Mouse (Mus musculus) heart, embryonic 11.5 days (tissue): ENCODE results near the gene Cercam. TPM values are rescaled to one million over a fixed set of nuclear protein-coding genes. Genes with fewer than 3 reads are reported as not detected.
A peak's percentile ranks its signal among the peaks of the same experiment; 100 is the strongest.

Source experiments
- ATAC-seq: fragments of 200-750 bp; cut with Nextera tagmentation; replicated peaks from 2 replicates; pipeline ENCODE4 v1.8.0; 2017; ENCODE audit warnings: moderate library complexity; ENCODE audit not compliant: insufficient number of reproducible peaks, low FRiP score, low TSS enrichment
- H3K27ac ChIP-seq: fragments of 300-500 bp; sonication (generic); 2 replicates; pipeline ENCODE4 v1.5.1; 2014; ENCODE audit warnings: mild to moderate bottlenecking, low read depth, low read length
- H3K27me3 ChIP-seq: fragments of 300-500 bp; sonication (generic); 2 replicates; pipeline ENCODE4 v1.6.1; 2014; ENCODE audit warnings: mild to moderate bottlenecking, low read length, mixed read lengths; ENCODE audit not compliant: control insufficient read depth, insufficient read depth
- H3K36me3 ChIP-seq: fragments of 300-500 bp; sonication (generic); 2 replicates; pipeline ENCODE4 v1.6.1; 2014; ENCODE audit warnings: mild to moderate bottlenecking, low read length, moderate library complexity, mixed read lengths; ENCODE audit not compliant: control insufficient read depth, insufficient read depth
- H3K4me1 ChIP-seq: fragments of 300-500 bp; sonication (generic); 2 replicates; pipeline ENCODE4 v1.6.1; 2014; ENCODE audit warnings: low read length; ENCODE audit not compliant: control insufficient read depth, insufficient read depth
- H3K4me2 ChIP-seq: fragments of 300-500 bp; sonication (generic); 2 replicates; pipeline ENCODE4 v1.6.1; 2014; ENCODE audit warnings: mild to moderate bottlenecking, moderate library complexity
- H3K4me3 ChIP-seq: fragments of 300-500 bp; sonication (generic); 2 replicates; pipeline ENCODE4 v1.5.1; 2014; ENCODE audit warnings: low read depth, low read length
- H3K9ac ChIP-seq: fragments of 300-500 bp; sonication (generic); 2 replicates; pipeline ENCODE4 v1.6.1; 2014; ENCODE audit warnings: mild to moderate bottlenecking, low read depth, low read length, moderate library complexity
- H3K9me3 ChIP-seq: fragments of 300-500 bp; sonication (generic); replicated peaks from 2 replicates; pipeline ENCODE4 v1.6.1; 2016; ENCODE audit warnings: low read length; ENCODE audit not compliant: control insufficient read depth
- WGBS: fragments of 180-500 bp; shearing (Covaris S2); extraction: QIAGEN DNeasy Blood & Tissue Kit; methylation state at CpG from one replicate; pipeline ENCODE4 v1.1.7; 2014; ENCODE audit not compliant: insufficient replicate concordance; 5-methylcytosine and 5-hydroxymethylcytosine counted together
- polyA plus RNA-seq: library from polyadenylated mRNA; unstranded; fragments of >200 nt; fragmentation: Nextera tagmentation; extraction: Ambion mirVana; gene quantifications from 2 replicates; pipeline ENCODE4 v1.2.1, GENCODE M21; 2014

The Cercam gene
- polyA plus RNA-seq, 1 experiment from 2014 or later, result 17.9 TPM

- H3K27ac ChIP-seq, result no peak overlapping the region
- H3K4me2 ChIP-seq, result no peak overlapping the region
- H3K9ac ChIP-seq, result no peak overlapping the region
- no peak overlapping the region for H3K4me3 ChIP-seq
- 93% methylated on average over 5 of the region's 5 CpGs for WGBS
- no peaks in the 10 kb centered on the region for H3K27me3 ChIP-seq
- peaks cover 15% of the 10 kb centered on the region for H3K36me3 ChIP-seq
- H3K9me3 ChIP-seq, result no peaks in the 10 kb centered on the region
- ATAC-seq, result no peak
- H3K4me1 ChIP-seq, result no peaks in the 10 kb centered on the region
Observed at GRCm38 (mm10) chr2:29833796-29834195, 35.2 kb upstream of the Cercam start.

- Histone ChIP-seq H3K36me3 (peaks cover 18% of the 10 kb centered on the region), H3K27me3 (no peaks in the 10 kb centered on the region), H3K4me2 (no peak overlapping the region), H3K9me3 (no peaks in the 10 kb centered on the region), H3K27ac (no peak overlapping the region), H3K4me1 (no peaks in the 10 kb centered on the region), H3K4me3 (no peak overlapping the region), H3K9ac (no peak overlapping the region)
- ATAC-seq, result no peak
- WGBS, result 71% methylated on average over 2 of the region's 2 CpGs
Observed at GRCm38 (mm10) chr2:29835391-29835899, 33.5 kb upstream of the Cercam start.

- Histone ChIP-seq H3K27me3 (peaks cover 19% of the 10 kb centered on the region), H3K4me2 (no peak overlapping the region), H3K36me3 (peaks cover 23% of the 10 kb centered on the region), H3K4me1 (no peaks in the 10 kb centered on the region), H3K27ac (no peak overlapping the region), H3K9ac (no peak overlapping the region), H3K9me3 (no peaks in the 10 kb centered on the region), H3K4me3 (no peak overlapping the region)
- no peak for ATAC-seq
- 37% methylated on average over 4 of the region's 4 CpGs for WGBS
Observed at GRCm38 (mm10) chr2:29839460-29839859, 29.5 kb upstream of the Cercam start.

GRCm38 (mm10) chr2:29843231-29844105 lies 25.5 kb upstream of the Cercam start:
- Histone ChIP-seq H3K4me1 (peaks cover 10% of the 10 kb centered on the region), H3K27ac (no peak overlapping the region), H3K4me3 (no peak overlapping the region), H3K4me2 (no peak overlapping the region), H3K9ac (no peak overlapping the region), H3K36me3 (peaks cover 15% of the 10 kb centered on the region), H3K9me3 (no peaks in the 10 kb centered on the region), H3K27me3 (peaks cover 55% of the 10 kb centered on the region)
- 73% methylated on average over 9 of the region's 9 CpGs for WGBS
- no peak for ATAC-seq

GRCm38 (mm10) chr2:29844115-29844514 lies 24.8 kb upstream of the Cercam start:
- peaks cover 10% of the 10 kb centered on the region for H3K4me1 ChIP-seq
- H3K36me3 ChIP-seq, result peaks cover 12% of the 10 kb centered on the region
- no peak for ATAC-seq
- no peaks in the 10 kb centered on the region for H3K9me3 ChIP-seq
- H3K27ac ChIP-seq, result no peak overlapping the region
- 85% methylated on average over 2 of the region's 2 CpGs for WGBS
- H3K27me3 ChIP-seq, result peaks cover 55% of the 10 kb centered on the region
- no peak overlapping the region for H3K4me3 ChIP-seq
- H3K4me2 ChIP-seq, result no peak overlapping the region
- H3K9ac ChIP-seq, result no peak overlapping the region

GRCm38 (mm10) chr2:29844661-29845060 lies 24.3 kb upstream of the Cercam start:
- Histone ChIP-seq H3K4me1 (peaks cover 10% of the 10 kb centered on the region), H3K9me3 (no peaks in the 10 kb centered on the region), H3K9ac (no peak overlapping the region), H3K4me2 (no peak overlapping the region), H3K27ac (no peak overlapping the region), H3K36me3 (peaks cover 12% of the 10 kb centered on the region), H3K27me3 (peaks cover 55% of the 10 kb centered on the region), H3K4me3 (no peak overlapping the region)
- WGBS, result 20% methylated on average over 3 of the region's 3 CpGs
- no peak for ATAC-seq

- peaks cover 58% of the 10 kb centered on the region for H3K27me3 ChIP-seq
- H3K27ac ChIP-seq, result no peak overlapping the region
Observed at GRCm38 (mm10) chr2:29845636-29846035, 23.3 kb upstream of the Cercam start.

GRCm38 (mm10) chr2:29846061-29846853 lies 22.7 kb upstream of the Cercam start:
- H3K27me3 ChIP-seq, result peaks cover 58% of the 10 kb centered on the region
- peak overlapping the region; percentile 59 for H3K4me2 ChIP-seq
- peak overlapping the region; percentile 40; the same call in 1 of the 2 replicates for H3K9ac ChIP-seq
- WGBS, result 7% methylated on average over 47 of the region's 47 CpGs
- no peaks in the 10 kb centered on the region for H3K9me3 ChIP-seq
- H3K36me3 ChIP-seq, result peaks cover 11% of the 10 kb centered on the region
- no peak overlapping the region for H3K27ac ChIP-seq
- ATAC-seq, result no peak
- peaks cover 10% of the 10 kb centered on the region for H3K4me1 ChIP-seq
- H3K4me3 ChIP-seq, result peak overlapping the region; percentile 37

More at GRCm38 (mm10) chr2:29845636-29846035, 23.3 kb upstream of the Cercam start:
- Histone ChIP-seq H3K9ac (peak overlapping the region; percentile 40; the same call in 1 of the 2 replicates), H3K9me3 (no peaks in the 10 kb centered on the region), H3K4me3 (peak overlapping the region; percentile 37), H3K4me2 (peak overlapping the region; percentile 59), H3K4me1 (peaks cover 10% of the 10 kb centered on the region), H3K36me3 (peaks cover 12% of the 10 kb centered on the region)
- ATAC-seq, result no peak
- WGBS, result 6% methylated on average over 25 of the region's 25 CpGs
